Mouse (Mus musculus) kidney, postnatal 0 days (tissue): ENCODE measurements around the gene 9230104L09Rik. TPM values are rescaled to one million over a fixed set of nuclear protein-coding genes. Genes with fewer than 3 reads are reported as not detected.

Experiments used
- ATAC-seq: fragments of 200-750 bp; cut with Nextera tagmentation; replicated peaks from 2 replicates; pipeline ENCODE4 v1.8.0; 2017; ENCODE audit warnings: low read depth, moderate number of reproducible peaks, moderate TSS enrichment, moderate library complexity; ENCODE audit not compliant: low FRiP score
- DNase-seq: peaks from one replicate; pipeline ENCODE4 v3.0.0-alpha.2; 2016; ENCODE audit warnings: low spot score
- H3K27ac ChIP-seq: fragments of 300-500 bp; sonication (generic); 2 replicates; pipeline ENCODE4 v1.5.1; 2014; ENCODE audit warnings: mild to moderate bottlenecking
- H3K27me3 ChIP-seq: fragments of 300-500 bp; sonication (generic); 2 replicates; pipeline ENCODE4 v1.6.1; 2014; ENCODE audit warnings: low read length, mixed read lengths; ENCODE audit not compliant: insufficient read depth
- H3K36me3 ChIP-seq: fragments of 300-500 bp; sonication (generic); 2 replicates; pipeline ENCODE4 v1.6.1; 2014; ENCODE audit warnings: low read length, mixed read lengths; ENCODE audit not compliant: insufficient read depth
- H3K4me1 ChIP-seq: fragments of 300-500 bp; sonication (generic); replicated peaks from 2 replicates; pipeline ENCODE4 v1.6.1; 2014; ENCODE audit warnings: antibody characterized with exemption, low read length, mixed read lengths; ENCODE audit not compliant: insufficient read depth
- H3K4me2 ChIP-seq: fragments of 300-500 bp; sonication (generic); 2 replicates; pipeline ENCODE4 v1.6.1; 2014; ENCODE audit warnings: mild to moderate bottlenecking, low read length, moderate library complexity, mixed read lengths
- H3K4me3 ChIP-seq: fragments of 300-500 bp; sonication (generic); replicated peaks from 2 replicates; pipeline ENCODE4 v1.5.1; 2014; ENCODE audit warnings: low read depth, low read length
- H3K9ac ChIP-seq: fragments of 300-500 bp; sonication (generic); 2 replicates; pipeline ENCODE4 v1.6.1; 2014; ENCODE audit warnings: low read depth, low read length
- H3K9me3 ChIP-seq: fragments of 300-500 bp; sonication (generic); replicated peaks from 2 replicates; pipeline ENCODE4 v1.6.1; 2016; ENCODE audit warnings: low read length, inconsistent platforms, mixed read lengths
- CTCF ChIP-seq: IDR thresholded peaks from 2 replicates; pipeline ENCODE4 v1.5.1; 2016; ENCODE audit warnings: antibody characterized with exemption, low read depth, mild to moderate bottlenecking, moderate library complexity
- WGBS: fragments of 180-500 bp; shearing (Covaris S2); extraction: QIAGEN DNeasy Blood & Tissue Kit; methylation state at CpG from one replicate; pipeline ENCODE4 v1.1.7; 2014; 5-methylcytosine and 5-hydroxymethylcytosine counted together
- polyA plus RNA-seq: library from polyadenylated mRNA; unstranded; fragments of >200 nt; fragmentation: Nextera tagmentation; extraction: Ambion mirVana; gene quantifications from 2 replicates; pipeline ENCODE4 v1.2.1, GENCODE M21; 2015

9230104L09Rik gene
- polyA plus RNA-seq, 1 experiment from 2014 or later = not detected

- ATAC-seq (no peak), DNase-seq (no peak)
- Histone ChIP-seq H3K9me3 (no peaks in the 10 kb centered on the region), H3K27me3 (no peaks in the 10 kb centered on the region), H3K4me1 (no peaks in the 10 kb centered on the region), H3K27ac (no peak overlapping the region), H3K4me3 (no peak overlapping the region), H3K36me3 (no peaks in the 10 kb centered on the region), H3K4me2 (no peak overlapping the region), H3K9ac (no peak overlapping the region)
- no peak for TF ChIP-seq CTCF
Observed at GRCm38 (mm10) chr2:148861693-148862092, 3.1 kb downstream of the 9230104L09Rik start.

- Histone ChIP-seq H3K4me1 (no peaks in the 10 kb centered on the region), H3K4me3 (no peak overlapping the region), H3K4me2 (no peak overlapping the region), H3K27ac (no peak overlapping the region), H3K9ac (no peak overlapping the region), H3K9me3 (no peaks in the 10 kb centered on the region), H3K27me3 (no peaks in the 10 kb centered on the region), H3K36me3 (no peaks in the 10 kb centered on the region)
- WGBS = 70% methylated on average over 4 of the region's 4 CpGs
- ATAC-seq (no peak), DNase-seq (no peak)
- no peak for TF ChIP-seq CTCF
Observed at GRCm38 (mm10) chr2:148860993-148861392, 3.8 kb downstream of the 9230104L09Rik start.

GRCm38 (mm10) chr2:148857506-148857905 lies 7.3 kb downstream of the 9230104L09Rik start:
- no peak overlapping the region for H3K4me3 ChIP-seq
- H3K4me2 ChIP-seq = no peak overlapping the region
- no peak overlapping the region for H3K9ac ChIP-seq
- ATAC-seq (no peak), DNase-seq (no peak)
- H3K9me3 ChIP-seq = no peaks in the 10 kb centered on the region
- no peaks in the 10 kb centered on the region for H3K27me3 ChIP-seq
- 80% methylated on average over 4 of the region's 4 CpGs for WGBS
- no peaks in the 10 kb centered on the region for H3K36me3 ChIP-seq
- TF ChIP-seq CTCF = no peak
- no peaks in the 10 kb centered on the region for H3K4me1 ChIP-seq
- no peak overlapping the region for H3K27ac ChIP-seq

- no peak overlapping the region for H3K4me2 ChIP-seq
- H3K9me3 ChIP-seq = no peaks in the 10 kb centered on the region
- no peaks in the 10 kb centered on the region for H3K36me3 ChIP-seq
- H3K4me1 ChIP-seq = no peaks in the 10 kb centered on the region
- 64% methylated on average over 8 of the region's 8 CpGs for WGBS
- H3K27ac ChIP-seq = no peak overlapping the region
- ATAC-seq (no peak), DNase-seq (no peak)
- no peak overlapping the region for H3K4me3 ChIP-seq
- H3K27me3 ChIP-seq = no peaks in the 10 kb centered on the region
- no peak for TF ChIP-seq CTCF
- no peak overlapping the region for H3K9ac ChIP-seq
Observed at GRCm38 (mm10) chr2:148856630-148857400, 8.0 kb downstream of the 9230104L09Rik start.

GRCm38 (mm10) chr2:148851116-148851906 lies 13.5 kb downstream of the 9230104L09Rik start:
- DNase-seq (peak; percentile 80), ATAC-seq (peak; percentile 69)
- H3K4me1 ChIP-seq = no peaks in the 10 kb centered on the region
- WGBS = 45% methylated on average over 8 of the region's 8 CpGs
- H3K36me3 ChIP-seq = no peaks in the 10 kb centered on the region
- no peaks in the 10 kb centered on the region for H3K9me3 ChIP-seq
- H3K9ac ChIP-seq = no peak overlapping the region
- H3K4me2 ChIP-seq = no peak overlapping the region
- no peaks in the 10 kb centered on the region for H3K27me3 ChIP-seq
- TF ChIP-seq CTCF = peak; percentile 86
- H3K4me3 ChIP-seq = no peak overlapping the region
- no peak overlapping the region for H3K27ac ChIP-seq

GRCm38 (mm10) chr2:148839224-148839623 lies 25.6 kb downstream of the 9230104L09Rik start:
- no peaks in the 10 kb centered on the region for H3K36me3 ChIP-seq
- H3K9me3 ChIP-seq = no peaks in the 10 kb centered on the region
- ATAC-seq (no peak), DNase-seq (no peak)
- 86% methylated on average over 2 of the region's 2 CpGs for WGBS
- H3K27ac ChIP-seq = no peak overlapping the region
- H3K9ac ChIP-seq = no peak overlapping the region
- no peaks in the 10 kb centered on the region for H3K27me3 ChIP-seq
- H3K4me2 ChIP-seq = no peak overlapping the region
- H3K4me1 ChIP-seq = no peaks in the 10 kb centered on the region
- TF ChIP-seq CTCF = no peak
- H3K4me3 ChIP-seq = no peak overlapping the region
